Mouse (Mus musculus) G1E-ER4 (cell line): ENCODE measurements around the gene Mat1a. TPM values are rescaled to one million over a fixed set of nuclear protein-coding genes. Genes with fewer than 3 reads are reported as not detected.

Source experiments
- GATA1 ChIP-seq: IDR thresholded peaks from one replicate; pipeline ENCODE4 v1.8.0; 2012; ENCODE audit warnings: low read length, inconsistent platforms
- polyA plus RNA-seq: library from polyadenylated mRNA; stranded (reverse); fragments of >175 nt; gene quantifications from 2 replicates; pipeline ENCODE4 v1.2.3, GENCODE M21; 2012

Gene Mat1a
- polyA plus RNA-seq: not detected in 2 replicates

DNA sequence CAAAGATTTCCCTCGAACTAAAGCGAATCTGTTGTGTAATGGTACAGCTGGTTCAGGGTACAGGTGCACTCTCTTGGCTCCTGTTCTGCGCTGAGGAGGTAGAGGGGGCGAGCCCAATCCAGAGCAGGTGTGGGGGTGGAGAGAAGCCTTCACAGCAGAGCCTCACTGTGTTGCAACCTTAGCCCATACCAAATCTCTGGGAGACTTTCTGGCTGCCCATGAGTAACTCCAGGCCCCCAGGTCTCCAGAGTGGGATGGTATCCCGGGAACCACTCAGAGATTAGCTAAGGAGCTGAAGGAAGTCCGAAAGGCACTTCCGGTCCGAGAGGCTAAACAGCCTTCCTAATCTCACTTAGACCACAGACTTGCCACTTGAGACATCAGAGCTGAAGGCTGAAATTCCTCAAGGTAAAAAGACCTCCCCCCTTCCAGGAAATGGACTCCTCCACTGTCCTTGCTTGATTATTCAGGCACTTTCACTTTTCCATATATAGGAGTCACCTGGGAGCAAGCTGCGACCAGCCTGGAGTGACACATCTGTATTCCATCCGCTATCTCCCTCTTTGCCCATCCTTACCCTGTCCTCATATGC, at the start of gene Mat1a:
Gene Mat1a, plus strand, starts transcription at position 183 of the 592 bp plus-strand sequence.
- no peak for TF ChIP-seq GATA1

DNA sequence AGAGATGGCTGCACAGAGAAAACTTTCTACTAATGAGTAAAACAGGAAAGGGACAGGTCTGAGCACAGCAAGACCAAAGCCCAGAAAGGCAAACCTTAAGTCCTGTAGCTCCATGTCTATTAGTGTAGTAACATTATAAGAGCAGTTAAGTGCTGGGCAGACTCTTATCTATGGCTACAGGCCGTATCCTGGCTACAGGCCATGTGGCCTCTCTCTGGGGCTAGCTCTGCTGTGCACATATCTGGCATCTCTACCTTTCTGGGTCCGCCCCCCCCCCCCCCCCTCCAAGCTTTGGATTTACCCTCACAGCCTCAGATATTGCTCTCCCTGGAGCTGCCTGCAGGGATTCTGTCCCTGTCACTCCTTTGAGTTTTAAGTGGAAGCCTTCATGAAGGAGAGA, 39.7 kb upstream of the Mat1a start:
- TF ChIP-seq GATA1: no peak

DNA sequence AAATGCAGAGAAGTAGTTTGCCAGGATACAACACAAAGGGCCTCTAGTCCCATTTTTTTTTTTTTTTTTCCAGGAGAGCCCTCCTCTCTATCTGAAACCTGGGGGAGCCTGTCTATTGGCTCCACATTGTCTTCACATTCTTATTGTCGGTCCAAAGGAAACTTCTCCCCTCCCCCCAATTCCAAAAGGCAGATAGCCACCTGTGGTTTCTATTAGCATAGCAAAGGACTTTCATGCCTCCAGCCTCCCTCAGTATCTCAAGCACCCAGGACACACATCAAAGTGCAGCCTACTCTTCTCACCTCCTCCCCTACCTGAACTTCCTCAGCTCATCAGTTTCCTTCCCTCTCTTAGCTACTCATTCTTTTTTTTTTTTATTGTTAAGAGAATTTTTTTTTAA, 38.4 kb upstream of the Mat1a start:
- TF ChIP-seq GATA1: no peak

DNA sequence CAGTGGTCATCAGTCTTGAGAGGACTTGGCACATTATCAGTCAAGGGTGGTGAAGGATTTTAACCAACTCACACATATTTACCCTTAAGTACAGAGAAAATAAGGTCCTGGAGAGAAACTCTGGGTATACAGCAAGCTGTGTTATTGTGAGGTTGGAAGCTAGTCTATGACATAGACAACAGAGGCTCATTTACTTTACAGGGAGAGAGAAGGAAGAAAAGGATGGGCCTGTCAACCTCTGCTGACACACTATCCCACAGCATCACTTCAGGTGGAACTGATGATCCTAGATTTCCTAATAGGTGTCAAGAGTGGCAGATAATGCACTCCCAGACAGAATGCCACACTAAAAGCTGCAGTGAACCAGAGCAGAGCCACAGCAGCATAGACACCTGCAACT, 35.7 kb upstream of the Mat1a start, which contains the start of gene Dydc2:
Gene Dydc2, minus strand, starts transcription at position 101 of the 400 bp plus-strand sequence.
- no peak for TF ChIP-seq GATA1

DNA sequence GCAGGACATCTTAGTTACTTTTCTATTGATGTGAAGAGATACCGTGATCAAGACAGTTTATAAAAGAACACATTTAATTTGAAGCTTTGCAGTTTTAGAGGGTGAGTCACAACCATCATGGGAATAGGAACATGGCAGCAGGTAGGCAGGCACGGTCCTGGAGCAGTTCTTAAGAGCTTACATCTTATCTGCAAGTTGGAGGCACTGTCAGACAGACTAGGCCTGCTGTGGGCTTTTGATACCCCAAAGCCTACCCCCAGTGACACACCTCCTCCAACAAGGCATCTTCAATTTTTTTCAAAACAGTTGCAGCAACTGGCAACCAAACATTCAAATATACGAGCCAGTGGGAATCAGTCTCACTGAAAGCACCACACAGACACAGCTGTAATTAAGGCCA, 34.5 kb upstream of the Mat1a start:
- TF ChIP-seq GATA1: no peak

DNA sequence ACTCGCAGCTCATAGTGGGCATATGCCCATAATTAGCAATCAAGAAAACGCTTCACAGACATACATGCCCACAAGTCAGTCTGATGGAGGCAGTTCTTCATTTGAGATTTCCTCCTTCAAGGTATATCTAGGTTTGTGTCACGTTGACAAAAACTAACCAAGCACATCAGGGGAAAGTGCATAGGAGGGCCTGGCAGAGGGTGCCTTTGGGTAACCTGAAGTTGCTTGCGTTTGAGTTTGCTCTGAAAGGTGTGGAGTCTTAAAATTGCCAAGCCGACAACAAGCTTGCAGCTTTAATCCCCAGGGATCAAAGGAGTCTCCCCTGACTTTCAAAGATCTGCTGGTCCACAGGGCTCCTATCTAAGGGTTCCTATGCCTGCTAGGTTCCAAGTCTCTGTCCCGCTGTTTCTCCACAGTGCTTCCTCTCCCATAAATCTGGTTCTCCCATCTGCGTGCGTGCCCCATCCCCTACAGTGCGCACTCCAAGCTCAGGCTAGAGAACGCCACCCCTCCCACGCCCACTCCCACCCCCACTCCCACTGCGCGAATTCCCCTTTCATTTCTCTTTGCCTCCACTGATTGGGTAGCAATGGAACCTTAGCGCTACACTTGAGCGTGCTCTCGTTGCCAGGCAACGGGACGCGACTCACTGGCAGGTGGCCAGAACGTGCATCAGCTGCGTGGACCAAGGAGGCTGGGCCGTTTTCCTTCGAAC, 32.4 kb upstream of the Mat1a start, which contains the start of gene Dydc1:
Gene Dydc1, plus strand, starts transcription at position 683 of the 715 bp plus-strand sequence.
- no peak for TF ChIP-seq GATA1

DNA sequence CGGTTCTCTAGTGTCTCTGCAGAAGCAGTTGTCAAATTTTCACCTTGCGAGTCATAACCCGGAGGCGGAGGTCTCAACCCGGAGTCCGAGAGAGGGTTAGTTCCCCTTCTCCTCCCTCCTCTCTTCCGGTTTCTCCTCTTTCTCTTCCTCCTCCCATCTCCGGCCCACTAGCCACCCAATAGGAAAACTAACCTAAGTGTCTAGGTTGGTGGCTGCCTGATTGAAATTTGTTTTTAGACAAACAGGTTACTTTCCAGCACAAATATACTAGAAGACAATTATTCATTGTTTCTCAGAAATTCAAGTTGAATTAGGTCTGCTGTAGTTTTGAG, 31.9 kb upstream of the Mat1a start:
- no peak for TF ChIP-seq GATA1

DNA sequence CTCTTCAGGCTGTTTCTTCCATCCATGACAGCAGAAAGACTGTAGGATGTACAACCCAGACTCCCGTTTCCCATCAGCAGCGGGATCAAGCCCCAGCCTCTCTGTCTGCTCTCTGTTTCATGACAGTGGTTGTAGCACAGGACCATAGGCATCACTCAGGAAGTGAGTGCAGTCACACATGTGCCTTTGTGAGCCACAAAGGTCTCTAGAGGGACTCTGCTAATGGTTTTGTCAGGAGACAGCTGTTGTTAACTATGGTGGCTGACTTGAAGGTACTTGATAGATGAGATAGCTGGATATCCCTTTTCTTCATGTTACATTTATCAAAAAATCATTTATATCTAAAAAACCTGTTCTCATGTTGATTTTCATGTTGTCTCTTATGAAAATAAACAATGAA, 22.4 kb upstream of the Mat1a start:
- no peak for TF ChIP-seq GATA1

DNA sequence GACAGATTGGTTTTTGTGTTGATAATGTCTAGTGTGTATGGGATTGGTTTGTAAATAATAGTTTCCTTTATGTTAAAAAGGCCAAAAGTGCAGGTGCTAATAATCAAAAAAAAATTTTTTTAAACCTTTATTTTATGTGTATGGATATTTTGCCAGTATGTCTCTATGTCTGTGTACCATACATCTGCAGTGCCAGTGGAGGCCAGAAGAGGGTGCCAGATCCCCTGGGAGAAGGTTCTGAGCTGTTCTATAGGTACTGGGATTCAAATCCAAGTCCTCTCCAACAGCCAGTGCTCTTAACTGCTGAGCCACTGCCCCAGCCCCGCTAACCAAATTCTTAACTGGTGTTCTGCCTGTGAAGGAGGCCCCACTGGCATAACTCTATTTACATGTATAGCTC, 17.3 kb upstream of the Mat1a start:
- TF ChIP-seq GATA1: no peak

DNA sequence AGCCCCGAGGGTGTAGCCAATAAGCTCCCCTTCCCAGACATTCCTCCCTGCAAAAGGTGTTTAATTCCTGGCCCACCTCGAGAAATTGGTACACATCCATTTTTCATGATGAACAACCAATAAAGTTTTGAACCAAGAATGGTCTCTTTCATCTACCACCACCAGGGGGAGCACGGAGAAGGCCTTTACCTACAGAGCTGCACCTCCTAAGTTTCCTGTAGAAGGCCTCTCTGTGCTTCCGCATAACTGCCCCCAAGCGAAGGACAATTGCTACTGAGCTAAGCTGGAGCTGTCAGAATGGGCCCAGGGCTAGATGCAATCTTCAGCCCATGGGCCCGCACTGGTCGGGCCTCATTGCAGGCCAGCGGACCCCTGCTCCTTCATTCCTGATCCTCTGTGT, 14.1 kb upstream of the Mat1a start:
- no peak for TF ChIP-seq GATA1

DNA sequence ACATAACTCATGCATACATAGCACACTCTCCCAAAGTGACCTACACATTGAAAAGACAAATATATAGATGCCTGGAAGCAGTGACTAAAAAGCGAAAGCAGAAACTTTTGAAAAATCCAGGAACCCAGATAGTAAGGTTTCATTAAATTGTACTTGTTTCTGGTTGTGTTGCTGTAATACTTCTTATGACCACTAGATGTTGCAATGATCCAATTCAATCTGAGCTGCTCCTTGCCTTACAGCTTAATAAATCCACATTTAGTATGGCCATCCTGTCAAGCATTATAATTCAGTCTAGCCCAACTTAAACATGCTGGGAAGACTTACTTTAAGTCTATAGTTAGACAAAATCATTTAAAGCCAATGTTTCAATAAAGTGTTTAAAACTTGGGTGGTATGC, 10.7 kb upstream of the Mat1a start:
- no peak for TF ChIP-seq GATA1

DNA sequence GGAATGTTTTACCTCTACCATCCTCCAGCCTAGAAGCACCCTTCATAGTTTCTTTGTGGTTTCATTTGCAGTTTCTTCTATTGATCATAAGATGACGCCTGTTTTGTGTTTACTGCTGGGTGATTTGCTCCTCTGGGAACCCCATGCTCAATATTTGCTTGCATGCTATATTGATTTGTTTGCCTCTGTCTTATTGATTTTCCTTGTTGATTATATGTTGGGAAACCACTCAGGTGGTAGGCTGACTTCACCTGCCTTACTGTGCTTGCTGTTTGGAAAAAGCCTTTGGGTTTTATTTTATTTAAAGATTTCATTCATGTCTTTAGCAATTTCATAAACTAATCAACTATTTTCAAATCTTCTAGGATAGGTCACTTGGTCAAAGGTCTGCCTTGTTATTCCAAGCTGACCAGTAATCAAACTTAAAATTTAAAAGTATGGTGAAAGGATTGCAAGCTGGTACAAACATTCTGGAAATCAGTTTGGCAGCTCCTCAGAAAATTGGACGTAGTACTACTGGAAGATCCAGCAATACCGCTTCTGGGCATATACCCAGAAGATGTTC, 8.5 kb upstream of the Mat1a start:
- TF ChIP-seq GATA1: no peak

DNA sequence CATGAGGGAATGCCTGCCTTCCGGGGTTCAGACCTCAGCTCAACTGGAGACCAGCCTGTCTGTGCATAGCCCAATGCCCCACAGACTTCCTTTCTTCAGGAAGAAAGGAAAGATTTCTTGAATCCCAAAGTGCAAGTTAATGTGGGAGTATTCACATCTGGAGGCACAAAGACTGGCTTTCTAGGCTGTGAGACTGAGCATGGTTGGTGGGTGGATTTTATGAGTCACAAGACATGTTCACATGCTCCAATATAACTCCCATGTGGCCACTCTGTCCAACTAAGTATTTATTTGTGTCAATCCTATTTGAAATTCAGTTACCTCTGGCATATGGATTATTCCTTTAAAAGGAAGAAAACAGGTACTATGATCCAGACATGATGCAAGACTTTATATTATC, 6.1 kb upstream of the Mat1a start:
- TF ChIP-seq GATA1: no peak

DNA sequence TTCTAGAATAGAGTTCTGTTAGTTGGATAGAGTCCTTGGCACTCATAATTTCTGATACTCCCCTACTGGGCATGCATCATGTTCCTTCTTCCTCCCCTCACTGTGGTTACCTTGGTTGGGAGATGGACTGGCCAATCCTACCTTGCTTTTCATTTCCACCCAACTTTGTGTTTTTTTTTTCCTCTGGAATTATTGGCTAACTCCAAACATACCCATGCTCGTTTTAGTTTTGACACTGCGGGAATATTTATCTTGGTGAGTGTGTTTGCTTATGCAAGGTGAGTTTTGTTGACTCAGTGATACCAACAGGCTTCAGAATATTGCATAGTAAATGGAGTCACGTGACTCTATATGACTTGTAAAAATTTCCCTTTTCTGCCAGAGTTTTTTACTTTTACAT, 4.1 kb upstream of the Mat1a start:
- TF ChIP-seq GATA1: no peak

DNA sequence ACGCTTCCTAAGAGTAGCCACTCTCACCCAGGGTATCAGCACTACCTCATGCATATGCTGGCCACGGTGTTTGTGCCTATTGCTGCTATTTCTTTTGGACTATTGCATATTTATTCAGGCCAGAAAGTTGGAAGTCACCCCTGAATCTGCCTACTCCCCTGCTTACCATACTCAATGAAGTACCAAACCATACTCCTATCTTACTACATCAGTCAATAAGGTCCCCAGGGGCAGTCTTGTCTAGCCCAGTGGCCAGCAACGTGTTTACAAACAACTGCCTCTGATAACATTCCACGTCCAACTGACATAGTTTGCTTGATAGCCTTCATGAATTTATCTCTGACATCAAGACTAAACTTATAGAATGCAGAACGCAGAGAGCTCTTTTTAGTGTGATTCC, 3.6 kb upstream of the Mat1a start:
- no peak for TF ChIP-seq GATA1

DNA sequence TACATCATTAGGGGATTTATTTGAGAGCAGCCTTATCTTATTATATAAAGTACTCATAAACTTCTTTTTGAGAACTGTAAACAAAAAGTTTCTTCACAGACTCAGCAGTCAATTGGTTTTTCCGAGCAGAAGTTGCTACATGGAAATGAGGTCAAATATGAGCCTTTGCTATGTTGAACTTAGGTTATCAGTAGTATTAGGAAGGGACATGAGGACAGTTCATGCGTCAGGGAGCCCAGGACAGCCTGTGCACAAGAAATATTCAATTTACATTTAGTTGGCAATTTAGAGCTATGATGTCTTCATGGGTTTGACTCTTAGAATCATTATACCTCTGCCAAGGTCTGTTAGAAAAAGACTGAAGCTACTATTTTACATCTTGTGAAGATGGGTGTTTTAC, 2.6 kb upstream of the Mat1a start:
- no peak for TF ChIP-seq GATA1
